Mouse (Mus musculus) ES-E14 (cell line): Measurements from ENCODE around the gene Gls2. TPM values are rescaled to one million over a fixed set of nuclear protein-coding genes. Genes with fewer than 3 reads are reported as not detected.

Experiments
- DNase-seq: peaks from one replicate; pipeline ENCODE4 v3.0.0-alpha.2; 2013; ENCODE audit warnings: low read depth, low spot score
- H3K27ac ChIP-seq: 2 replicates; pipeline ENCODE4 v1.5.1; 2012; ENCODE audit warnings: low read depth, mild to moderate bottlenecking, low read length, moderate library complexity, mixed read lengths; ENCODE audit not compliant: poor library complexity, insufficient read depth, severe bottlenecking
- H3K36me3 ChIP-seq: 2 replicates; pipeline ENCODE4 v1.6.1; 2012; ENCODE audit warnings: mild to moderate bottlenecking, low read length, moderate library complexity, mixed read lengths; ENCODE audit not compliant: control insufficient read depth, poor library complexity, insufficient read depth, severe bottlenecking
- H3K4me1 ChIP-seq, 2 experiments: fragments of 150-350 bp in 1 of 2; sonication (generic) in 1 of 2; 2 replicates each; pipeline ENCODE4 v1.6.1; 2012; ENCODE audit warnings: low read length in 2 of 2, mild to moderate bottlenecking in 1 of 2, mixed read lengths in 1 of 2; ENCODE audit not compliant: control insufficient read depth in 2 of 2, insufficient read depth in 2 of 2, poor library complexity in 1 of 2
- H3K4me3 ChIP-seq, 2 experiments: fragments of 150-350 bp in 1 of 2; sonication (generic) in 1 of 2; 2 replicates each; pipeline ENCODE4 v1.5.1; 2012; ENCODE audit warnings: low read length in 2 of 2, low read depth in 1 of 2, mild to moderate bottlenecking in 1 of 2, mixed read lengths in 1 of 2; ENCODE audit not compliant: insufficient read depth in 1 of 2, poor library complexity in 1 of 2, severe bottlenecking in 1 of 2
- H3K9ac ChIP-seq: 2 replicates; pipeline ENCODE4 v1.6.1; 2012; ENCODE audit warnings: low read depth, mild to moderate bottlenecking, low read length, mixed read lengths; ENCODE audit not compliant: poor library complexity, insufficient read depth, severe bottlenecking
- H3K9me3 ChIP-seq: fragments of 150-350 bp; sonication (generic); 2 replicates; pipeline ENCODE4 v1.6.1; 2012; ENCODE audit warnings: low read depth, mild to moderate bottlenecking, low read length; ENCODE audit not compliant: control insufficient read depth, insufficient read depth
- CHD2 ChIP-seq: IDR thresholded peaks from 2 replicates; pipeline ENCODE4 v1.6.1; 2014; ENCODE audit warnings: mild to moderate bottlenecking, low read depth, low read length, inconsistent platforms
- HCFC1 ChIP-seq: IDR thresholded peaks from 2 replicates; pipeline ENCODE4 v1.6.1; 2012; ENCODE audit warnings: low read length, inconsistent platforms, borderline replicate concordance; ENCODE audit not compliant: insufficient read depth
- MAFK ChIP-seq: IDR thresholded peaks from 2 replicates; pipeline ENCODE4 v1.6.1; 2014; ENCODE audit warnings: mild to moderate bottlenecking, low read depth, low read length, inconsistent platforms; ENCODE audit not compliant: insufficient read depth
- ZC3H11A ChIP-seq: IDR thresholded peaks from 2 replicates; pipeline ENCODE4 v1.6.1; 2012; ENCODE audit warnings: low read depth, mild to moderate bottlenecking, inconsistent platforms, low read length, borderline replicate concordance
- ZNF384 ChIP-seq: IDR thresholded peaks from 2 replicates; pipeline ENCODE4 v1.6.1; 2012; ENCODE audit warnings: low read depth, low read length, inconsistent platforms
- in situ Hi-C, 2 experiments: fragments of 600-800 bp; cut with MboI; formaldehyde crosslinking; loops; one replicate each; pipeline ENCODE4 v1.15.1; 2025; ENCODE audit warnings: low sequenced_read_pairs in 2 of 2, inconsistent platforms in 1 of 2; ENCODE audit not compliant: unreplicated experiment in 2 of 2
- total RNA-seq: library from RNA; depleted of rRNA; stranded (reverse); fragments of 300-350 nt; gene quantifications from 2 replicates; pipeline ENCODE4 v1.2.3, GENCODE M21; 2012

Gls2 gene
- total RNA-seq, 1 experiment = 21.9 TPM

DNA sequence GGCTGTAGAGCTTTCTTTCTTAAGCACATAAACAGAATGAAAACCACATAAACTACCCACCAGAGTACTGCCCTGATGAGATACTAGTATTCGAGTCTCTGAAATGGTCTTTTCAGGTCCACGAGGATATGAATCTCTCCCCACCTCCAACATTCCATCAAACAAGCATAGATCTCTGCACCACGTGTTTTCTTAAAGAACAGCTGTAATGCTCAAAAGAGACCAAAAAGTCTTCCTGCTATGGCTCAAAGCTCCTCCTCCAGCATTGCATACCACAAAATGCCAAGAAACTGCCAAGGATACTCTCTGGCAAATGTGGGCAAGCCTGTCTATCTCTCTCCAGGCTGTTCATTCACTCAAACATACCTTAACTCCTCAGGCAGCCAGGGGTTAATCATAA lies 19.0 kb upstream of the Gls2 start:
- no peak for DNase-seq
- Histone ChIP-seq H3K9ac (peak overlapping the region; percentile 81), H3K36me3 (no peaks in the 10 kb centered on the region), H3K9me3 (no peaks in the 10 kb centered on the region), H3K27ac (peak overlapping the region; percentile 58; the same call in 1 of the 2 replicates), H3K4me1 (peaks cover 4 to 12% of the 10 kb centered on the region in 2 experiments), H3K4me3 (peak overlapping the region; percentile 81 to 83)
- TF ChIP-seq ZNF384 (no peak), HCFC1 (no peak), ZC3H11A (no peak), MAFK (no peak), CHD2 (no peak)
- in situ Hi-C loops = no loop called here

GRCm38 (mm10) chr10:128175996-128176755 lies 18.1 kb upstream of the Gls2 start:
- TF ChIP-seq HCFC1 = no peak
- no peak for TF ChIP-seq CHD2
- no peak for TF ChIP-seq MAFK
- TF ChIP-seq ZC3H11A = no peak
- TF ChIP-seq ZNF384 = no peak
- in situ Hi-C loops = no loop called here
- H3K27ac ChIP-seq = peak overlapping the region; percentile 58; the same call in 1 of the 2 replicates
- no peak for DNase-seq
- H3K9me3 ChIP-seq = no peaks in the 10 kb centered on the region
- peak overlapping the region; percentile 81 for H3K9ac ChIP-seq
- no peaks in the 10 kb centered on the region for H3K36me3 ChIP-seq
- peaks cover 2 to 12% of the 10 kb centered on the region in 2 experiments for H3K4me1 ChIP-seq
- peak overlapping the region; percentile 81 to 83 for H3K4me3 ChIP-seq

DNA sequence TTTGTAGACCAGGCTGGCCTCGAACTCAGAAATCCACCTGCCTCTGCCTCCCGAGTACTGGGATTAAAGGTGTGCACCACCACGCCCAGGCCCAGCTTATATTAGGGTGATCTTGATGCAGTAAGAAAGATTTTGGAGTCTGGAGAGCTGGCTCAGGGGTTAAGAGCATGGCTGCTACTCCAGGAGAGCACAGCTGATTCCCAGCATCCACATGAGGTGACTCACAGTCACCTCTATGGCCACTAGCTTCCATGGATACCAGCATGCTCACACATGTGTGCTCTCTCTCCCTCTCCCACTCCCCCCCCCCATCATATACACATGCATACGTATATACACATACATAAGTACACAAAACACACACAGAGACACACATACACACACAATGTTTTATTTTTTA lies 16.9 kb upstream of the Gls2 start:
- Histone ChIP-seq H3K4me3 (no peak overlapping the region), H3K27ac (no peak overlapping the region), H3K9ac (no peak overlapping the region), H3K4me1 (peaks cover 2 to 11% of the 10 kb centered on the region in 2 experiments), H3K9me3 (no peaks in the 10 kb centered on the region), H3K36me3 (no peaks in the 10 kb centered on the region)
- TF ChIP-seq HCFC1 (no peak), ZNF384 (no peak), ZC3H11A (no peak), CHD2 (no peak), MAFK (no peak)
- in situ Hi-C loops = no loop called here
- no peak for DNase-seq

GRCm38 (mm10) chr10:128179989-128180388 lies 14.3 kb upstream of the Gls2 start, which contains the start of gene Rbms2:
TSS of gene Rbms2 (minus strand) at chr10:128180297.
- Histone ChIP-seq H3K9me3 (no peaks in the 10 kb centered on the region), H3K4me1 (peaks cover 2 to 4% of the 10 kb centered on the region in 2 experiments; a peak in 3 of 4 replicates), H3K27ac (peak within 1 kb of the TSS; percentile 68; the same call in 1 of the 2 replicates), H3K4me3 (peak within 1 kb of the TSS; percentile 6 to 33; a peak in 2 of 4 replicates), H3K9ac (peak within 1 kb of the TSS; percentile 62; the same call in 1 of the 2 replicates), H3K36me3 (no peaks in the 10 kb centered on the region)
- TF ChIP-seq CHD2 (no peak), MAFK (no peak), ZC3H11A (no peak)
- no peak for DNase-seq
- in situ Hi-C loops = loop anchor here in 1 of 2 experiments (10.0 kb wide), 1 partner anchor 85 kb away; the partner anchor contains the start of gene Baz2a
